Mouse (Mus musculus): ENCODE measurements around the gene Hsf2bp.

GRCm38 (mm10) chr17:32035609-32036508 lies at the start of gene Hsf2bp, which contains the start of gene Rrp1b:
- TF ChIP-seq CTCF (IDR thresholded peaks at IDR 0.05; ENCODE audit: low read depth) (no peak), EP300 (optimal IDR thresholded peaks at IDR 0.05) (no peak)

Measured in stomach, postnatal 0 days (tissue).